Mouse (Mus musculus): Measurements from ENCODE around the gene Sod3.

The Sod3 gene

GRCm38 (mm10) chr5:52363468-52364150 lies at the start of gene Sod3:
Gene Sod3 (plus strand): TSS chr5:52363791.
- peak; percentile 83 to 93 for DNase-seq

GRCm38 (mm10) chr5:52316926-52317325 lies 46.7 kb upstream of the Sod3 start:
- peak in 1 of 2 experiments; percentile 23 for DNase-seq

GRCm38 (mm10) chr5:52319499-52319898 lies 44.1 kb upstream of the Sod3 start:
- DNase-seq = no peak

- DNase-seq = peak in 1 of 2 experiments; percentile 19
Measured at GRCm38 (mm10) chr5:52332120-52332519, 31.5 kb upstream of the Sod3 start.

GRCm38 (mm10) chr5:52335590-52335989 lies 28.0 kb upstream of the Sod3 start:
- DNase-seq = peak; percentile 69 to 73

GRCm38 (mm10) chr5:52339134-52339533 lies 24.5 kb upstream of the Sod3 start:
- peak in 1 of 2 experiments; percentile 34 for DNase-seq

GRCm38 (mm10) chr5:52346890-52347289 lies 16.7 kb upstream of the Sod3 start:
- DNase-seq = no peak

- peak in 1 of 2 experiments; percentile 4 for DNase-seq
Measured at GRCm38 (mm10) chr5:52350451-52350850, 13.1 kb upstream of the Sod3 start.

- no peak for DNase-seq
Measured at GRCm38 (mm10) chr5:52351561-52351960, 12.0 kb upstream of the Sod3 start.

- peak in 1 of 2 experiments; percentile 0 for DNase-seq
Measured at GRCm38 (mm10) chr5:52352730-52353129, 10.9 kb upstream of the Sod3 start.

- DNase-seq = peak in 1 of 2 experiments; percentile 22
Measured at GRCm38 (mm10) chr5:52354441-52354840, 9.2 kb upstream of the Sod3 start.

GRCm38 (mm10) chr5:52355612-52356011 lies 8.0 kb upstream of the Sod3 start:
- no peak for DNase-seq

GRCm38 (mm10) chr5:52357175-52357754 lies 6.3 kb upstream of the Sod3 start:
- peak; percentile 59 to 63 for DNase-seq

- no peak for DNase-seq
Measured at GRCm38 (mm10) chr5:52358120-52358519, 5.5 kb upstream of the Sod3 start.

GRCm38 (mm10) chr5:52360286-52361049 lies 3.1 kb upstream of the Sod3 start:
- DNase-seq = peak; percentile 35 to 68

- no peak for DNase-seq
Measured at GRCm38 (mm10) chr5:52362776-52363467, 669 bp upstream of the Sod3 start.

GRCm38 (mm10) chr5:52364521-52364920 lies 930 bp downstream of the Sod3 start:
- peak; percentile 49 to 82 for DNase-seq

GRCm38 (mm10) chr5:52365930-52366329 lies 2.3 kb downstream of the Sod3 start:
- no peak for DNase-seq

- DNase-seq = no peak
Measured at GRCm38 (mm10) chr5:52366661-52367060, 3.1 kb downstream of the Sod3 start.

- no peak for DNase-seq
Measured at GRCm38 (mm10) chr5:52367866-52368840, 4.6 kb downstream of the Sod3 start.

GRCm38 (mm10) chr5:52370901-52371300 lies 7.3 kb downstream of the Sod3 start:
- no peak for DNase-seq

GRCm38 (mm10) chr5:52375847-52376246 lies 12.3 kb downstream of the Sod3 start:
- DNase-seq = no peak

Measured in kidney, postnatal 25 days (tissue).